13 mouse cellular contexts compared by ENCODE assay signal in the genomic region with DNA sequence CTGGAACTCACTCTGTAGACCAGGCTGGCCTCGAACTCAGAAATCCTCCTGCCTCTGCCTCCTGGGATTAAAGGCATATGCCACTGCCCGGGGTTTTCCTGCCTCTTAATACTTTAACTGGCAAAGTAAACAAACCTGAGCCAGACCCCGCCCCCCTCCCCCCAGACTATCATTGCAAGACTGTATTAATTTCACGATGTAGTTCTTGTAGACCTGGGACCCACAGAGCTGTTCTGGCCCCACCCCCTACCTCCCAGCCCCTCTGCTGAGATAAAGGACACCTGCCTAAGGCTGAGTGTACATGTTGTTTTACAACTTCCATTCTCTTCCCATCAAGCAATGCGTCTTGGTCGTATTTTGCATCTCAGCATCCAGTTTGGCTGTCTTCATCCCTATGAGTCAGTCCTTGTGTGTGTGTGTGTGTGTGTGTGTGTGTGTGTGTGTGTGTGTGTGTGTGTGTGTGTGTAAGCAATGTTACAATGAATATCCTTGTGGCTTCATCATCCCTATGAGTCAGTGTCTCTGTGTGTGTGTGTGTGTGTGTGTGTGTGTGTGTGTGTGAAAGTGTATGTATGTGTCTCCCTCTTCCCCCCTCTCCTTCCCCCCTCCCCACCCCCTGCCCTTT. TPM values are rescaled to one million over a fixed set of nuclear protein-coding genes. Genes with fewer than 3 reads are reported as not detected.
DNase-seq lines count a peak whose midpoint lies in the region; ATAC-seq lines count a peak whose summit lies in the region.
"Had no signal": no experiment of that assay in that cellular context is flagged by ENCODE, and none has a peak within 500 bp of the region (broad histone marks: within the 10 kb centered on the region; RNA-seq: fewer than 3 reads in every experiment).

No protein-coding gene starts in this region.

- 60% methylated on average over 6 of the region's 6 CpGs for whole genome bisulfite sequencing in heart, embryonic 16.5 days
- 71% methylated on average over 6 of the region's 6 CpGs for WGBS in heart, embryonic 11.5 days (ENCODE audit: insufficient replicate concordance)
- WGBS in limb, embryonic 13.5 days, result 57% methylated on average over 6 of the region's 6 CpGs

- H3K4me3 ChIP-seq in heart, embryonic 16.5 days (ENCODE audit: low read length), result no peak overlapping the region
- H3K4me3 ChIP-seq in heart, embryonic 11.5 days (ENCODE audit: low read depth, low read length), result no peak overlapping the region
- H3K4me3 ChIP-seq in limb, embryonic 13.5 days, result no peak overlapping the region

- peaks cover 28% of the 10 kb centered on the region for H3K4me1 ChIP-seq in heart, embryonic 16.5 days (ENCODE audit: control insufficient read depth, insufficient read depth, low read length)
- H3K4me1 ChIP-seq in heart, embryonic 11.5 days (ENCODE audit: control insufficient read depth, insufficient read depth, low read length), result peaks cover 10% of the 10 kb centered on the region
- peaks cover 44% of the 10 kb centered on the region for H3K4me1 ChIP-seq in limb, embryonic 13.5 days

- DNase-seq in ES-CJ7 (ENCODE audit: low read depth, low spot score), result peak; percentile 71
- DNase-seq in NIH3T3 (ENCODE audit: low read depth), result peak; percentile 85
- DNase-seq in cerebellum, adult 8-10 months, result no peak
- DNase-seq in cerebellum, postnatal 14 days, result no peak
- DNase-seq: kidney, postnatal 4 days had no signal

- H3K4me2 ChIP-seq in heart, embryonic 16.5 days (ENCODE audit: low read depth, low read length), result no peak overlapping the region
- H3K4me2 ChIP-seq in heart, embryonic 11.5 days, result no peak overlapping the region
- H3K4me2 ChIP-seq in limb, embryonic 13.5 days (replicated peaks), result no peak overlapping the region

- no peak overlapping the region for H3K9ac ChIP-seq in heart, embryonic 16.5 days (ENCODE audit: low read length)
- no peak overlapping the region for H3K9ac ChIP-seq in heart, embryonic 11.5 days (ENCODE audit: low read depth, low read length)
- no peak overlapping the region for H3K9ac ChIP-seq in limb, embryonic 13.5 days

- H3K27ac ChIP-seq in heart, embryonic 16.5 days (ENCODE audit: low read length), result peak overlapping the region; percentile 80
- H3K27ac ChIP-seq in heart, embryonic 11.5 days (ENCODE audit: low read depth, low read length), result no peak overlapping the region
- peak overlapping the region; percentile 67 for H3K27ac ChIP-seq in limb, embryonic 13.5 days

- no peak for ATAC-seq in heart, embryonic 16.5 days (replicated peaks; ENCODE audit: extremely low read depth, insufficient read depth, low FRiP score)
- ATAC-seq in heart, embryonic 11.5 days (replicated peaks; ENCODE audit: insufficient number of reproducible peaks, low FRiP score, low TSS enrichment), result no peak
- no peak for ATAC-seq in limb, embryonic 13.5 days (ENCODE audit: low FRiP score, low read depth)
- ATAC-seq: forebrain, embryonic 16.5 days; inflammation-experienced regulatory T-cells, adult 6 months had no signal

- H3K9me3 ChIP-seq in heart, embryonic 16.5 days (replicated peaks; ENCODE audit: control insufficient read depth, low read length), result no peaks in the 10 kb centered on the region
- H3K9me3 ChIP-seq in heart, embryonic 11.5 days (replicated peaks; ENCODE audit: control insufficient read depth, low read length), result no peaks in the 10 kb centered on the region
- no peaks in the 10 kb centered on the region for H3K9me3 ChIP-seq in limb, embryonic 13.5 days

- no peaks in the 10 kb centered on the region for H3K27me3 ChIP-seq in heart, embryonic 16.5 days (ENCODE audit: control insufficient read depth, insufficient read depth, low read length)
- H3K27me3 ChIP-seq in heart, embryonic 11.5 days (ENCODE audit: control insufficient read depth, insufficient read depth, low read length), result no peaks in the 10 kb centered on the region
- H3K27me3 ChIP-seq in limb, embryonic 13.5 days, result no peaks in the 10 kb centered on the region

- H3K36me3 ChIP-seq in heart, embryonic 16.5 days (ENCODE audit: control insufficient read depth, insufficient read depth), result no peaks in the 10 kb centered on the region
- H3K36me3 ChIP-seq in heart, embryonic 11.5 days (ENCODE audit: control insufficient read depth, insufficient read depth, low read length), result no peaks in the 10 kb centered on the region
- no peaks in the 10 kb centered on the region for H3K36me3 ChIP-seq in limb, embryonic 13.5 days

RNA-seq across cellular contexts. Expression of a gene that starts 8.3 kb away (rescaled TPM):
- 18.7 and 24.0 TPM in 2 replicates for polyA plus RNA-seq in heart, embryonic 16.5 days (2015; fragmentation: Nextera tagmentation; extraction: Ambion mirVana)
- 15.8 and 19.2 TPM in 2 replicates for polyA plus RNA-seq in heart, embryonic 11.5 days (2014; fragmentation: Nextera tagmentation; extraction: Ambion mirVana)
- 25.8 and 27.5 TPM in 2 replicates for polyA plus RNA-seq in limb, embryonic 13.5 days (2015; fragmentation: Nextera tagmentation; extraction: Ambion mirVana)

RNA-seq across cellular contexts. Expression of a gene that starts 13.7 kb away (rescaled TPM):
- 39.1 and 40.6 TPM in 2 replicates for polyA plus RNA-seq in heart, embryonic 16.5 days (2015; fragmentation: Nextera tagmentation; extraction: Ambion mirVana)
- polyA plus RNA-seq in heart, embryonic 11.5 days (2014; fragmentation: Nextera tagmentation; extraction: Ambion mirVana), result 11.7 and 14.4 TPM in 2 replicates
- polyA plus RNA-seq in limb, embryonic 13.5 days (2015; fragmentation: Nextera tagmentation; extraction: Ambion mirVana), result 46.9 and 54.0 TPM in 2 replicates

RNA-seq across cellular contexts. Expression of a gene that starts 26.8 kb away (rescaled TPM):
- 0.46 and 0.92 TPM in 2 replicates for polyA plus RNA-seq in heart, embryonic 16.5 days (2015; fragmentation: Nextera tagmentation; extraction: Ambion mirVana)
- polyA plus RNA-seq in heart, embryonic 11.5 days (2014; fragmentation: Nextera tagmentation; extraction: Ambion mirVana), result 1.0 and 1.2 TPM in 2 replicates
- polyA plus RNA-seq in limb, embryonic 13.5 days (2015; fragmentation: Nextera tagmentation; extraction: Ambion mirVana), result not detected in 2 replicates
- polyA plus RNA-seq: forebrain, embryonic 16.5 days; inflammation-experienced regulatory T-cells, adult 6 months; liver, embryonic 16.5 days; midbrain, embryonic 11.5 days; urinary bladder, adult 2 months had no signal

Comparison
In these comparisons a context has a peak if more than half of its experiments do, and no peak if none do; other contexts are left out.
1. DNase-seq: peak in ES-CJ7 (single experiment) and NIH3T3 (single experiment); none in cerebellum, adult 8-10 months (single experiment) and cerebellum, postnatal 14 days (0 of 2).